Mouse (Mus musculus) hindbrain, embryonic 13.5 days (tissue): ENCODE measurements at regions not wholly inside any gene's neighbourhood (a gene's known extent, or its start where the extent isn't known, plus 50 kb on each side); places are given as distances from the start of the nearest gene placed in this dataset.

Source experiments
- ATAC-seq: fragments of 200-750 bp; cut with Nextera tagmentation; 2 replicates; pipeline ENCODE4 v1.8.0; 2017; ENCODE audit warnings: moderate TSS enrichment; ENCODE audit not compliant: low FRiP score
- H3K27ac ChIP-seq: fragments of 300-500 bp; sonication (generic); 2 replicates; pipeline ENCODE4 v1.5.1; 2015; ENCODE audit warnings: inconsistent platforms, mild to moderate bottlenecking, moderate library complexity
- H3K27me3 ChIP-seq: fragments of 300-500 bp; sonication (generic); 2 replicates; pipeline ENCODE4 v1.6.1; 2015; ENCODE audit warnings: mild to moderate bottlenecking, inconsistent platforms
- H3K36me3 ChIP-seq: fragments of 300-500 bp; sonication (generic); 2 replicates; pipeline ENCODE4 v1.6.1; 2015; ENCODE audit warnings: mild to moderate bottlenecking, inconsistent platforms
- H3K4me1 ChIP-seq: fragments of 300-500 bp; sonication (generic); replicated peaks from 2 replicates; pipeline ENCODE4 v1.6.1; 2015; ENCODE audit warnings: inconsistent platforms
- H3K4me2 ChIP-seq: fragments of 300-500 bp; sonication (generic); 2 replicates; pipeline ENCODE4 v1.6.1; 2015; ENCODE audit warnings: inconsistent platforms, mild to moderate bottlenecking, moderate library complexity
- H3K4me3 ChIP-seq: fragments of 300-500 bp; sonication (generic); 2 replicates; pipeline ENCODE4 v1.5.1; 2015; ENCODE audit warnings: mild to moderate bottlenecking, inconsistent platforms
- H3K9ac ChIP-seq: fragments of 300-500 bp; sonication (generic); 2 replicates; pipeline ENCODE4 v1.6.1; 2015; ENCODE audit warnings: mild to moderate bottlenecking, inconsistent platforms
- H3K9me3 ChIP-seq: fragments of 300-500 bp; sonication (generic); 2 replicates; pipeline ENCODE4 v1.6.1; 2016; ENCODE audit warnings: inconsistent platforms
- WGBS: fragments of 180-500 bp; shearing (Covaris S2); methylation state at CpG from one replicate; pipeline ENCODE4 v1.1.7; 2015; 5-methylcytosine and 5-hydroxymethylcytosine counted together

DNA sequence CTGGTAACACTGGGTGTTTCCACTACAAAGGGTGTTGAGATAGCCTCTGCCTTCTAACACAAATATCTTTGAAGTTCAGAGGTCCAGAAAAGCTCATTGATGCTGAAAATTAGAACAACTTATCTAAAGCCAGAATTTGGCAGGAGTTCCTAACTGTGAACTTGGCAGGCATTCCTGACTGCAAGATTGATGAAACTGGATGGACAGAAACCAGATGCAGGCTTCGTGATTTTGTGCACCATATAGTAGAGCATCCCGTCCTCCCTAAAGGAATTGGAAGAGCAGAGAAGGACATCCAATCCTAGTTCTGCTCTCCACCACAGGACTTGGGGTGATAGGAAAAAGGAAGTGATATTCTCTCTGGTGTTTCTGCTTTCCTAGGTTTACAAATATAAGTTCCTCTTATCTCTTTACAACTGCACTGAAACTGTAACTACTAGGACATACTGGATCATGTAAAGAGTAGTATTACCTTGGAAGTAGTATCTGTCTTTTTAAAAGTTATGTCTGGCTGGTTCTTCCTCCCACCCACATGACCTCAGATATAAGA, 90.9 kb upstream of the Thrb start:
- no peak overlapping the region for H3K4me3 ChIP-seq
- 82% methylated on average over 2 of the region's 2 CpGs for WGBS
- no peak for ATAC-seq

DNA sequence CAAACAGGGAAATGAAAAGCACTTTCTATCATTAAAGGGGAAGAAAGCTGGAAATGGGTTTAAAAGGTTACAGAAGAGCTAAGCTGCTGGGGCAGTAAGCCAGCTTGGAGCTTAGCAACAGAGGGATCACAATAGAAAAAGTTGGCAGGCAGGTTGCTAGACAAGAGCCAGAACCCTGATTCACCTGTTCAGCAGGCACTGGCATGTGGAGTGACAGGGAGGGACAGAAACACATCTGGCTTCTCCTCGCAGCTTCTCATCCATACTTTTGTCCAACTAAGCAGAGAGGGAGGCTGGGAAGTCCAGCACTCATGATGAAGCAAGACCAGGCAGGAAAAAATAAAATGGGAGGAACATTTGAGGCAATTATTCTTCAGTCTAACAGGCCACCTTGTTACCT, 81.3 kb upstream of the Thrb start:
- no peaks in the 10 kb centered on the region for H3K4me1 ChIP-seq
- no peaks in the 10 kb centered on the region for H3K36me3 ChIP-seq
- ATAC-seq: no peak
- H3K4me2 ChIP-seq: no peak overlapping the region
- H3K9ac ChIP-seq: no peak overlapping the region
- no peaks in the 10 kb centered on the region for H3K27me3 ChIP-seq
- H3K4me3 ChIP-seq: no peak overlapping the region
- WGBS: 78% methylated on average over 1 of the region's 1 CpGs
- no peaks in the 10 kb centered on the region for H3K9me3 ChIP-seq
- no peak overlapping the region for H3K27ac ChIP-seq

More for the DNA sequence above, 90.9 kb upstream of the Thrb start:
- no peaks in the 10 kb centered on the region for H3K36me3 ChIP-seq
- no peak overlapping the region for H3K27ac ChIP-seq
- H3K9ac ChIP-seq: no peak overlapping the region
- no peak overlapping the region for H3K4me2 ChIP-seq
- H3K9me3 ChIP-seq: no peaks in the 10 kb centered on the region
- no peaks in the 10 kb centered on the region for H3K27me3 ChIP-seq
- no peaks in the 10 kb centered on the region for H3K4me1 ChIP-seq

DNA sequence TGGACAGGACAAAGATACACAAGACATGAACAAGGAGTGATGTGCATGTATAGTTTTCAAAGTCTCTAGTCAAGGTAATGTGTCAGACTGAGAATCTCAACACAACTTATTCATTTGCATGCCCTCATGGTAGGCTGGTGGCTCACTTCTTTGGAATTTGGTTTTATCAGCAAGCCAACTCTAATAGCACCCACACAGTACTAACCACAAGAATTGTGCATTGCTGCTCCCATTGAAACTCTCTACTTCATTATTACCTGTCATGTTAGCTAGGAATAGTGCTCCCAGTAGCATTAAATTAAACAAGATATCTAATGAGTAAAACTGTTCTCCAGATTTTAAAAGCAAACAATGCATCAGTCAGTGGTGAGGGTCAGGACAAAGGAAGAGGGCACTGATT, 70.5 kb upstream of the Thrb start:
- no peak overlapping the region for H3K4me3 ChIP-seq
- H3K9me3 ChIP-seq: no peaks in the 10 kb centered on the region
- no peak overlapping the region for H3K27ac ChIP-seq
- H3K9ac ChIP-seq: no peak overlapping the region
- H3K27me3 ChIP-seq: no peaks in the 10 kb centered on the region
- H3K36me3 ChIP-seq: no peaks in the 10 kb centered on the region
- H3K4me1 ChIP-seq: no peaks in the 10 kb centered on the region
- no peak for ATAC-seq
- no peak overlapping the region for H3K4me2 ChIP-seq

DNA sequence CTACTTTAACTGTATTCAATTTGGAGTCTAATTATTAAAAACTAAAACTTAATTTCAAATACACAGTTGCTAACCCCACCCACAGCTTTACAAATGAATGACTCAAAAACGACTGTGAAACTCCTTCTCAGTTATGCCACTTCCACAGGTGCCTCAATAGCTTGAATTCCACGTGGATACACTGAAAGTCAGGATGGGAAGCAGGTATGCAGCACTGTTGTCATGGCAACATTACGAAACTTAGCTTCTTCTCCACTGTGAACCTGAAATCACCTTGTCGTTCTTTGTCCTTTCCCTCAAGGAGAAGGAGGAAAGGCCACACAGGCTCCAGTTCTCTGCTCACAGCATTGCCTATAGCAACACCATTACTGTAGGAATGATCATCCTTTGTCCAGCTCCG, 60.5 kb upstream of the Thrb start:
- 78% methylated on average over 5 of the region's 5 CpGs for WGBS
- H3K4me2 ChIP-seq: no peak overlapping the region
- no peaks in the 10 kb centered on the region for H3K36me3 ChIP-seq
- H3K9ac ChIP-seq: no peak overlapping the region
- no peaks in the 10 kb centered on the region for H3K27me3 ChIP-seq
- H3K4me1 ChIP-seq: no peaks in the 10 kb centered on the region
- no peaks in the 10 kb centered on the region for H3K9me3 ChIP-seq
- no peak overlapping the region for H3K27ac ChIP-seq
- no peak for ATAC-seq
- no peak overlapping the region for H3K4me3 ChIP-seq

DNA sequence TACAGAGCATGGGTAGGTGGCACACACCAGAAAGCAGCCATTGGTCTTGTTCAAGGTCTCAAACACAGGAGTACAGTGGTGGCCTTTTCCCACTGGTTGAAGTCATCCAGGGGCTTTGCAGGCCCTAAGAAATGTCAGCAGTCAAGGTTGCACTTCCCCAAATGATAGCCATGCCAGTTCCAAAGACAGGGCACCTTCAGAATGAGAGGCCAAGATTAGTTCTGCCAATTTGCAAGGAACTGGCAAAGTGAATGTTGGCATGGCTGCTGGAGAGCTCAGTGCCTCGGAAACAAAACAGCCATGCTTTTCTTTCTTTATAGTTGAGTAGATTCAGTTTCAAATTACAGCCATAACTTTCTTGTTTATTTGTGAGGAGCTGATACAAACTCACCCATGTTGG, 57.7 kb upstream of the Thrb start:
- Histone ChIP-seq H3K27ac (no peak overlapping the region), H3K4me1 (no peaks in the 10 kb centered on the region), H3K36me3 (no peaks in the 10 kb centered on the region), H3K9me3 (no peaks in the 10 kb centered on the region), H3K9ac (no peak overlapping the region), H3K4me2 (no peak overlapping the region), H3K27me3 (no peaks in the 10 kb centered on the region), H3K4me3 (no peak overlapping the region)
- no peak for ATAC-seq
- WGBS: 86% methylated on average over 1 of the region's 1 CpGs

DNA sequence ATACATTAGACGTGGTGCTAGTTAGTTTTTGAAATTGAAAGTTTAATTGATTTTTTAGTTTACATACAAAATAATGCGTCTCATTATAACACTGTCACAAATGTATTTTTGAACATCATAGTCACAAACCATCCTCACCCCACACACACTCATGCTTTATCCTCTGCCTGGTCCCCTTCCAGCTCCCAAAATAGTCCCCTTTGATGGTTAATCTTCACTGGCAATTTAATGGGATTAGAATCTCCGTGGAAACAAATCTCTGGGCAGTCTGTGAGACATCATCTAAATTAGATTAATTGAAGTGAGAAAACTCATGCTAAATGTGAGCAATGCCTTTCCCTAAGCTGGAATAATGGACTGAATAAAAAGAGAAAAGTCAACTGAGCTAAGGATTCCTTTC, 54.0 kb upstream of the Thrb start:
- H3K9me3 ChIP-seq: no peaks in the 10 kb centered on the region
- no peak overlapping the region for H3K9ac ChIP-seq
- 68% methylated on average over 3 of the region's 3 CpGs for WGBS
- H3K4me2 ChIP-seq: no peak overlapping the region
- H3K36me3 ChIP-seq: no peaks in the 10 kb centered on the region
- ATAC-seq: no peak
- no peak overlapping the region for H3K27ac ChIP-seq
- no peaks in the 10 kb centered on the region for H3K4me1 ChIP-seq
- H3K27me3 ChIP-seq: no peaks in the 10 kb centered on the region
- H3K4me3 ChIP-seq: no peak overlapping the region

DNA sequence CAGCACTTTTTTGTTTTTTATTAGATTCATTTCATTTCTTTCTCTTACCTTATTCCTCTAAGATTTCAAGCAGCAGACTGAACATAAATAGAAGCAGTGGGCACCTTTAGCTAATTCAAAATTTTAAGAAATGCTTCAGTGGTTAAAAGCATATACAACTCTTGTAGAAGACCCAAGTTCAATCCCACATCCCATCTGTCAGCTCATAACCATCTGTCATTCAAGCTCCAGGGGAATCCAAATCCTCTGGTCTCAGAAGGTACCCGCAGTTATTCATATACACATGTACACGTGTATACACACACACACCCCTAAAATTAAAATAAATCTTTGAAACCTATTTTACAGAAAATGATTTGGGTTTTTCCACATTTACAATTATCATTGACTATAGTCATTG, 52.9 kb upstream of the Thrb start:
- 82% methylated on average over 2 of the region's 2 CpGs for WGBS
- Histone ChIP-seq H3K27ac (no peak overlapping the region), H3K9me3 (no peaks in the 10 kb centered on the region), H3K9ac (no peak overlapping the region), H3K4me1 (no peaks in the 10 kb centered on the region), H3K4me2 (no peak overlapping the region), H3K27me3 (no peaks in the 10 kb centered on the region), H3K36me3 (no peaks in the 10 kb centered on the region), H3K4me3 (no peak overlapping the region)
- ATAC-seq: no peak
